Mouse (Mus musculus): ENCODE measurements at regions not wholly inside any gene's neighbourhood (a gene's known extent, or its start where the extent isn't known, plus 50 kb on each side); places are given as distances from the start of the nearest gene placed in this dataset.

DNA sequence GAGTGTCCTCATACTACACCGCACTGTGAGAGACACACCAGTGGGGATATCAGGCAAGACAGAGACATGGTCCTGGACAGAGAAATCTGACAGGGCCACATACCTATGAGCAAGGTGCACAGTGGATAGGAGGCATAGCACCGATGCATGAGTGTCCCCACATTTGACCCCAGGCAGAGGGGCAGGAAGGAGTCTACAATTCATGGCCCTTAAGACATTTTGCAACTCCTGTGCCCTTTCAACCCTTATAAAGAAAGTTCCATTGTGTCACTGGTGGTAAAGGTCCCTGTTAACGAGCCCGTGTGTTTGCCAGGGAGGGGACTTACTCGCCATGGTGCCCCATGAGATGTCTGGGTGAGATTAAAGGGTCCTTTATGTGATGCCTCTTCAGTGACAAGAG, 54.3 kb upstream of the Smndc1 start:
- no peak for DNase-seq (ENCODE audit: low spot score)

DNA sequence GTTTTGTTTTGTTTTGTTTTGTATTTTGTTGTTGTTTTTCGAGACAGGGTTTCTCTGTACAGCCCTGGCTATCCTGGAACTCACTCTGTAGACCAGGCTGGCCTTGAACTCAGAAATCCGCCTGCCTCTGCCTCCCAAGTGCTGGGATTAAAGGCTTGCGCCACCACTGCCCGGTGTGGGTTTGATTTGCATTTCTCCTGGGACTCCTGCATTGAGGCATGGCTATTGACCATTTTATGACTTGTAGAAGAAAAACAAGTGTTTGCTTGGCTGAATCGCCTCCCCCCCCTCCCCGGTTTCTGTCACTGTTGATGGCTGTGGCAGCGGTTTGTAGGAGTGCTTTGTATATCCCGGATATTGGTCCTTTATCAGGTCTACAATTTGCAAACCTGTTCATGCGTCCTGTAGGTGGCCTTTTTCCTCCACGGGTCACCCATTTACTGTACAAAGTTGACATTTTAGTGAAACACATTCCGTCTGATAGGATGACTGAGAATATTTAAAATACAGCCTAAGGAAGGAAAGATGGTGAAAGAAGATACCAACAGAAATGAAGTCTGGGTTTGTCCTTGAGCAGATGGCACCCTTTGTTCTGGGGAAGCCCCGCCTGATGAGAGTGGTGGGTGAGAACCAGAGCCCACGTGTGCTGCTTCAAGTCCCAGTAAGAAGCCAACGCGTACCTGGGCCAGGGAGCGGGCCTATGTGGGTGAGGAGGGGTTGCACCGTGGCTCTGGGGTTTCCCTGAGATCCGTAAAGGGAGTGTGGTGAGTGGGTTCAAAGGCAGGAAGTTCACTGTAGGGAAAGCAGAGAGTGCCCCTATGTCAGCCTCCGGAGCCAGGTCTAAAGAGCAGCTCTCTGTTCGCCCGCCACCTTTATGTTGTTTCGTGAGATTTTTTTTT, 52.6 kb upstream of the Smndc1 start:
- peak; percentile 90 for DNase-seq (ENCODE audit: low spot score)

DNA sequence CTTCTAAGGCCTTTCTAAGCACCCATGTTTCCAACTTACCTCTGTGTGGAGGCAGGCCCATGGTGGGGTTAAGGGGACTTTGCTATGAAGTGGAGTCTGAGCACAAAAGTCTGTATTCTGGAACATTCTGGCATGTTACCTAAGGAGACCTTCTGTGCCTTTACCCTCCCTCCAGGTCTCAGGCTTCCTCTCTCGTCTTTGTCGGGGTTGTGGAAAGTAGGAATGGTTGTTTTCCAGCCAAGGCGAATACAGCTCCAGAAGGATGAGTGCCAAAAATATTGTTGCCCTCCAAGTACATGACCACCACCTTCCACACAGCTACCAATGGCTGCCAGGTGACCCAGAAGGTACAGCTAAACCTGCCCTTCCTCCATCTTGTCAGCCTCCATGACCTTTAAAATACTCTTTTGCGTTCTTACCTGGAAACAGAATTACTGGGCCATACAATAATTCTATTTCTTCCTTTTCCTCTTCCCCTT, 51.8 kb upstream of the Smndc1 start:
- no peak for DNase-seq (ENCODE audit: low spot score)

DNA sequence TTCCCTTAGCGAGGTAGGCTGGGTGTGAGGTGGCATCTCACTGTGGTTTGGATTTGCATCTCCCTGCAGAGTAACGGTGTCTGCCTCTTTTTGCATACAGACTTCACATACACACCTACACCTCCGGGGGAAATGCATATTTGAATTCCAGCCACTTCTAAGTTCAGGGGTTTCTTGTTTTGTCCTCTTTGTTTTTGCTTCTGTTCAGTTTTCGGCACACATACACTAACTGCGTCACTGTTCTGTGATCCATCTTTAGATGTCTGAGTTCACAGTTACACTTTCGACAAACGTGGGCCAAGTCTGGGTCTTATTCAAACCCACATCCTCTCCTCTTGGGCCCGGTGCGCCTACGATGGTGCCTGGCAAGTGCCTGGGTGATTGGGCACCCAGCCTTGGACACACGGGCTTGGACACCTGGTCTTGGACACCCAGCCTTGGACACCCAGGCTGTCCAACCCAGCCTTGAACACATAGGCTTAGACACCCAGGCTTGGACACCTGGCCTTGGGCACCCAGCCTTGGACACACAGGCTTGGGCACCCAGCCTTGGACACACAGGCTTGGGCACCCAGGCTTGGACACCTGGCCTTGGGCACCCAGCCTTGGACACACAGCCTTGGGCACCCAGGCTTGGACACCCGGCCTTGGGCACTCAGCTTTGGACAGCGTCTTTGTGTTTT, 51.2 kb upstream of the Smndc1 start:
- DNase-seq (ENCODE audit: low spot score), result peak; percentile 88

DNA sequence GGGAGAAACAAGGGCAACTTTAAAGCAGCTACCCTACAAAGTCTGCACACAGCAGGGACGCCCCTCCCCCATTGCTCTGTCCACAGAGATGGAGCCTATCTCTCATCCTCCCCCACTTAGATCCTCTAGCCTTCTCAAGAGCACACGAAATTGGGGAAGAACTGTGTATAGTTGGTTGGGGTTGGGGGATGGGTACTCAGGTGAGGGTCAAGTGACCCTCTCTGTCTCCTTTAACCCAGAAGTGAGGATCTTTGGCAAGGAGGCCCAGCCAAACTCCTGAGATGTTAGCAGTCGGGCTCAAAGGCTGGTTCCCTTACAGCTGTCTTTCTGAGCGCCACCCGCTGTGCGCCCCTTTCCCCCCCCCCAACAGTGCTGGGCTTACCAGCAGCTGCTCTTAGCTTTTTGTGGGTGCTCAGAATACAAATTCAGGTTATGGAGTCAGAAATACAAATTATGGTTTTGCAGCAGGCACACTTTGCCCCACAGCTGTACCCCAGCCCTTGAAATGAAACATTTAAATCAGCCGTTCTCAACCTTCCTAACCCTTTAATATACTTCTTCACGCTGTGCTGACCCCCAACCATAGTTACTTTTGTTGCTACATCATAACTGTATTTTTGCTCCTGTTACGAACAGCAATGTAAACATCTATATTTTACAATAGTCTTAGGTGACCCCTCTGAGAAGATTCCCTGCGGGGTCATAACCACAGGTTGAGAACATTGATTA, 50.1 kb upstream of the Smndc1 start:
- peak; percentile 91 for DNase-seq (ENCODE audit: low spot score)

Data from thymus, postnatal 0 days (tissue).